Mouse (Mus musculus): ENCODE results near the gene Keap1.
"Not testable (repeated sequence)": the region's sequence is repeated elsewhere in the genome, so short reads cannot be mapped to it uniquely, and the experiment has no call there.

Keap1 gene

GRCm38 (mm10) chr9:21197981-21198380 is 41.2 kb downstream of the Keap1 start:
- in situ Hi-C loops (cut with MboI, MseI), result no loop called here

GRCm38 (mm10) chr9:21196521-21197433 is 42.4 kb downstream of the Keap1 start:
- in situ Hi-C loops (cut with MboI, MseI), result no loop called here

GRCm38 (mm10) chr9:21195736-21196505 is 43.2 kb downstream of the Keap1 start:
- in situ Hi-C loops (cut with MboI, MseI), result not testable (repeated sequence)

GRCm38 (mm10) chr9:21194787-21195493 is 44.2 kb downstream of the Keap1 start:
- in situ Hi-C loops (cut with MboI, MseI), result no loop called here

- in situ Hi-C loops (cut with MboI, MseI), result no loop called here
These were observed 45.4 kb downstream of the Keap1 start for GRCm38 (mm10) chr9:21193786-21194185.

GRCm38 (mm10) chr9:21190670-21191069 is 48.5 kb downstream of the Keap1 start:
- in situ Hi-C loops (cut with MboI, MseI), result no loop called here

- in situ Hi-C loops (cut with MboI, MseI), result no loop called here
These were observed 49.3 kb downstream of the Keap1 start for GRCm38 (mm10) chr9:21189905-21190304.

GRCm38 (mm10) chr9:21185436-21185835 is 53.7 kb downstream of the Keap1 start:
- in situ Hi-C loops (cut with MboI, MseI), result no loop called here

- in situ Hi-C loops (cut with MboI, MseI), result no loop called here
These were observed 54.4 kb downstream of the Keap1 start for GRCm38 (mm10) chr9:21184733-21185132.

GRCm38 (mm10) chr9:21183905-21184413 is 55.2 kb downstream of the Keap1 start:
- in situ Hi-C loops (cut with MboI, MseI), result no loop called here

- in situ Hi-C loops (cut with MboI, MseI), result no loop called here
These were observed 55.7 kb downstream of the Keap1 start for GRCm38 (mm10) chr9:21183421-21183820.

GRCm38 (mm10) chr9:21181421-21182220 is 57.5 kb downstream of the Keap1 start:
- in situ Hi-C loops (cut with MboI, MseI), result no loop called here

GRCm38 (mm10) chr9:21180841-21181240 is 58.3 kb downstream of the Keap1 start:
- in situ Hi-C loops (cut with MboI, MseI), result no loop called here

GRCm38 (mm10) chr9:21180402-21180801 is 58.8 kb downstream of the Keap1 start:
- in situ Hi-C loops (cut with MboI, MseI), result no loop called here
